Mouse (Mus musculus): Measurements from ENCODE around the gene Kcnf1. TPM values are rescaled to one million over a fixed set of nuclear protein-coding genes. Genes with fewer than 3 reads are reported as not detected.

Gene Kcnf1
- total RNA-seq (2015) (not detected in 2 replicates), total RNA-seq (2017) (not detected in 2 replicates)

DNA sequence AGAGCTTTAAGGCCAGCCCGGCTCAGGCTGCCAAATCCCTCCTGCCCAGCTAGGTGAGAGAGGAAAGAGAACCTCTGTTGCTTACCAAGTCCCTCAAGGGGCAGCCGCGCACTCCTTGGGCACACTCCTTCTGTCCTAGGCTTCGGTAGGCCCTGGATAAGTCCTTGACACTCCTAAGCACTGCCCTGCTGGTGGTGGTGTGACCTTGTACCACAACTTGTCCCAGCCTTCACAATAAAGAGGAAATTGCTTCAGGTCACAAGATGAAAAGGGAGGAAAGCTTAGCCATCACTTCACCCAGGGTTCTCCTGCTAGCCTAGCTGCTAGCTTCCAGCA lies at the start of gene Kcnf1:
TSS of gene Kcnf1 (minus strand) at position 132 of the 336 bp plus-strand sequence.
- no peak for ATAC-seq (replicated peaks; ENCODE audit: poor library complexity)

DNA sequence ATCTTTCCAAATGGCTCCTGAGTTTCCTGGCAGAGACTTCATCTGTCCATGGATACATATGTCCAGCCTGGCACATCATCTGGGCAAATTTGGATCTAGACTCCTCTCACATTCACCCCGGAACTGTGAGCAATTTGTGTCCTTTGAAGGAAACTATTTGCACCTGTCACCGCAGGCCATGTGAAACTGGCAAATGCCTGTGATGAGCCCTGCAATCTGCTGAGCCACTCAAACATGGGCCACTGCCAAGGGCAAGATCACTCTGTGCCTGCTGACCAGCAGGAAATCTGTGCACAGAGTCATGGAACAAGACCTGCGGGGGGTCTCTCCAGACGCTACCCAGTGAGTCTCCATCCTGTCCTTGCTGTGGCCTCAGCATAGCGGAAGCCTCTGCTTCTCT lies 48.3 kb upstream of the Kcnf1 start:
- no peak for ATAC-seq (replicated peaks; ENCODE audit: poor library complexity)

DNA sequence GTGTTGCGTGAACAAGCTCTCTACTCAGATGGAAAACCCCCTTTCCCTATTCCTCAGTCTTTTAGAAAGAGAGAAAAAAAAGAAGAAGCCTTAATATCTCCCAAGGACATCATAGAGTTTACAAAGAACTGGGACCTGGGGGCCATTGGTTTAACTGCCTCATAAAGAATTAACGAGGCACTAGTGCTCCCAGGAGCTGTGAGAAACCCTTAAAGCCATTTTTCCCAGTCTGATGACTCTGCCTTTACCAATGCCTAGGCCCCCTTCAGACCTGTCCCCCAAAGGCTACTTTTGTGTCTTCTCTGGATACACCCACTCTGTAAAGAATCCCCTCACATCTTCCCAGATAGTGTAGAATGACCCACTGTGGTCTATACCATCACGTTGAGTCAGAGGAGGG lies 46.4 kb upstream of the Kcnf1 start:
- no peak for ATAC-seq (replicated peaks; ENCODE audit: poor library complexity)

DNA sequence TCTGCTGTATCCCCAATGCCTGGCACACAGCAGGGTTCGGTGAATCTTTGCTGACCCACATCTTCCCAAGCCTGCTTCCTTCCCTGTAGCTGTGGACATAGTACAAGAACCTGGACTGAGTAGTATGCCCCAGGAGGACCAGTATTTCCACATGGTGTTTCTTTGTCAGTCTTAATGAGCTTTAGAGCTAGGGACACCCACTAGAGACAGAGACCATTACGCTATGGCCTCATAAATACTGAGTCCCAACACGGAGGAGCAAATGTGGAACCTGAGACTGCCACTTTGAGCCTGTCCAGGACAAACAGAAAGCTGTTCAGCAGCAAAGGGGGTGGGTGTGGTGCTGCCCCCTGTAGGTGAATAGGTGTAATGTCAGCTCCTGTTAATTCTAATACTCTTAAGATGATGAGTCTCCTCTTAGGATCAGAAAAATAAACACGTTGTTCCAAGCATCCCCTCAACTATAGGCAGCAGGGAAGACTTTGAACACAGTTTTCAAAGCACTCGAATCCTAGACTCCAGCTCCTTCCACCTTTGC lies 45.3 kb upstream of the Kcnf1 start:
- ATAC-seq (replicated peaks; ENCODE audit: poor library complexity) = peak; percentile 69

DNA sequence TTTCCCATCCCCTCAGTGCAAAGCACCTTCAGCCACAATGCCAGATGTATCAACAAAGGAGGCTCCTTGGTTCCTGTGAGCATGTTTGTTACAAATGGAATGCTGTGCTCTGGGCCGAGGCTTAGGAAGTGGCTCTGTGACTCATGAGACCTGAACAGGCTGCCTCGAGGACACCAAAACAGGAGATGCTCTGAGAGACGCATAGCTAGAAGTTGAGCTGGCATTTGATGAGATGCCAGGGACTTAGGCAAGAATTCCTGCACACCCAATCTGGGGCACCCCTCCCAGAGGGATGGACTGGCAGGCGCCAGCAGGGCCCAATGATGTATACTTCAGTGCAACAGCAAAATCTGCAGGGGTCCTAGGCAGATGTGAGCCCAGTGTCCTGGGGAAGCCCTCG lies 43.9 kb upstream of the Kcnf1 start:
- no peak for ATAC-seq (replicated peaks; ENCODE audit: poor library complexity)

DNA sequence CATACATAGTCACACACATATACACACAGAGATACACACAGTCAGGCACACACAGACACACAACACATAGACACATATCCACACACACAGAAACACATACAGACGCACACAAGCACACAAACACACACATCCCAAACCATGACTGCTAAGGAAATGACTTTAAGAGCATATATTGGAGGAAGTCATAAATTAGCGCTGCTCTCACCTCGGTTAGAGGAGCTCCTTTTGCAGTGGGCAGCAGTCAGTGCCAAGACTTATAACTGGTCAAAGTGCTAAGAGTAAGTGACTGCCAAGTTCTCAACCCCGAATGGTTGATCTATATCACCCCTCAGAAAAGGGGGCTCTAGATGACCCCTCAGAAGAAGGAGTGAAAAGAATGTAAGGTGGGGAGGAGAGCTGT lies 42.4 kb upstream of the Kcnf1 start:
- no peak for ATAC-seq (replicated peaks; ENCODE audit: poor library complexity)

DNA sequence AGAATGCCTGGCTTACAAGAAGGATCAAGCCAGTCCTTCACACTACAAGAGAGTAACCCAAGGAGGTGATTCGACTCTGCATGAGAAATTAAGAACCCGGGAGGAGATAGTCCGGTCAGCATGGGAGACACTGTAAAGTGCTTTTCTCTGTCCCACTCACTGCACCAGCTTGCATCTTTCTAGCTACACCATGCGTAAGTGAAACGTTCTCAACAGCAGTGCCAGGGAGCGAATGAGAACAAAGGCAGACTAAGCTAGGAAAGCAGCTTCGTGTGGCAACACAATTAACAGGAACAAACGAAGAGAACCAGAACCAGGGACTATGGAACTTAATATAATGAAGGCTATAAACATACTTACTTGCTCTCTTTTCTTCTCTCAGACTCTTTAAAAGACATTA lies 41.7 kb upstream of the Kcnf1 start:
- ATAC-seq (replicated peaks; ENCODE audit: poor library complexity) = no peak

DNA sequence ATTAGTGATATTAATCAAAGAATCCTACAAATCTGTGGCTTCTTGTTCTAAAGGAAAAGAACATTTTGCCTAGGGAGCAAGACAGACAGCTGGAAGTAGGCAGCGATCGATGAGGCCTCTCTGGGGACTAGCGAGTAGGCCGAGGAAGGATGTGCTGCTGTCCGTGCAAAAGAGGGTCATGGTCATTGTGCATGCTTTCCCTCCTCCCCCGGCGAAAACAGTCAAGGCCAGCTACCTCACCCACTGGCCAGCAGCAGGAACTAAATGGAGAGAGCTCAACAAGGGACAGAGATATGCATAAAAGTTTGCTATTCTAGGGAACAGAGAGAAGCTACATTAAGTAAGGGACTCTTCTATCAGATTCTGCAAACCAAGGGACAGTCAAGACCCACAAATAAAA lies 39.1 kb upstream of the Kcnf1 start:
- ATAC-seq (replicated peaks; ENCODE audit: poor library complexity) = no peak

DNA sequence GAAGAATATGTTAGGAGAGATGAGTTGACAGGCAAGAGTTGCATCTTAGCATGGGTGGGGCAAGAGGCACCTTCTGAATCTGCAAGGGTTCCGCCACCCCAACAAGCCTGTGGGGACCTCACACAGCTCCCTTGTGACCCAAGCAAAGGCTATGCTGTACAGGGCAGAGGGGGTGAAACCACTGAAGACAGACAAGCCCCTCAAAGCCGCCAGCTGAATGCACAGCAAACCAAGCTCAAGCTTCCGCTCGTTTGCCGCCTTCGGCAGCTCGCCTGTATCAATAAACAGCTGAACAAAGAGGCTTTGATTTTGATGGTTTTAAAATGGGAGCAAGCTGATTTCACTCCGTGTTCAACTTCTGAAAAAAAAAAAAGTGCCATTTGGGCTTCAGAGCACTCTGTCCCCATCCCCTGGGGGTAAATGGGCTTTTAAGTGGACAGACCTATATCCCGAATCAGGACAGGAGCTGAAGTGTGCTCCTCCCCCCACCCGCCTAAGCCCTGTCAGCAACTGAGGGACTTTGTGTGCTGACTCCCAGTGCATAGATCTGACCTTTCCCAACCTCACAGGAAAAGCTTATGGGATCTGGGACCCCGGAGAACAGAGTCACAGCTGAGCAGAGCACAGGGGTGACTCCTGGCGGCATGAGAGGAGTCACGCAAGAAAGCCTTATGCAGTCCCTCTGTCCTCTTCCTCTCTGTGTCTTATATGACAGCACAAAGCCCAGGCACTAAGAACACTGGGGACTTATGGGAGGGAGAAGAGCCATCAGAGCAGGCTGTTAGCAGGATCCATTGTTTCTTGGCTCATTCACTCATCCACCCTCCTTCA lies 26.0 kb upstream of the Kcnf1 start:
- ATAC-seq (replicated peaks; ENCODE audit: poor library complexity) = no peak

DNA sequence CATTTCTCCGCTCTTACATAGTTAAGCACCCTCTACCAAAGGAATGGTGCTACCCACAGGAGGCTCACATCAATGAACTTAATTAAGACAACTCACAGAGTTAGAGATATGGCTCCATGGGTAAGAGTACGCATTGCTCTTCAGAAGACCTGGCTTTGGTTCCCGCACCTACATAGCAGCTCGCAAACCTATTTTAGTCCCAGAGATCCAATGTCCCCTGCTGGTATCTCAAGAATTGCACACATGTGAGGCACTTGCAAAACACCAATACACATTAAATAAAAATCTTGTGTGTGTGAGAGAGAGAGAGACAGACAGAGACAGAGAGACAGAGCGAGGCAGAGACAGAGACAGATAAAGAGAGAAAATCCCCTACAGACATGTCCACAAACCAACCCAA lies 21.9 kb upstream of the Kcnf1 start:
- ATAC-seq (replicated peaks; ENCODE audit: poor library complexity) = no peak

DNA sequence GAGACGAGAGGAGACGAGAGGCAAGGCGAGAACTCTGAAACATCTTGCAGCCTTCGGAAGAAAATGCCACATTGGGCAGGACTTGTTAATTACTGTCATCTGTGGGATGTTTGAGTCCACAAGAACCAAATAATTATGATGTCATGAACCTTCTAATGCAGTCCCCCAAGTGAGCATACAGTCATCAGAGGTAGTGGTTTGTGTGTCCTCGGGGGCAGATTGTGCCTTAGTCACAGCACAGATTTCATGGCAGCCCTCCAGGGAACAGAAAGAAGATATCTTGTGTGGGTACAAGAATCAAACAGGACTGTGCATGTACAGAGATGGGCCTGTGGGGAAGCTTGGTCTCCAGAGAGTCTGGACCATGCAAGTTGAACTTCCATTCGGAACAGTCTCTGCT lies 17.5 kb upstream of the Kcnf1 start:
- no peak for ATAC-seq (replicated peaks; ENCODE audit: poor library complexity)

DNA sequence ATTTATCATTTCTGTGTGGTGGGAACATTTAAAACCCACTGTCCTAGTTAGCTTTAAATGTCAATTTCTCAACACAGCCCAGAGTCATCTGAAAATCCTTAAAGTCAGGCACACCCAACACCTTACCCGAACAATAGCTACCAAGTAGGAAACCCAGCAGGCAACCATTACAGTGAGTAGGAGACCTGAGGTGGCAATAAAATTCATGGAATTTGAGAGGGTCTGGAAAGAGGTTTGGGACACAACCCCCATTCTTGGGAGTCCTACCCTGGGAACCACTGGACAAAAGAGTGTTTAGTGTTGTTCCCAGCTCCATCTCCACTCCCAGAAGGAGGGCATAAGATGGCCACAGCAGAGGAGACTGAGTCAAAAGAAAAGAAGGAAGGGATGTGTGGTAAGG lies 16.6 kb upstream of the Kcnf1 start:
- no peak for ATAC-seq (replicated peaks; ENCODE audit: poor library complexity)

DNA sequence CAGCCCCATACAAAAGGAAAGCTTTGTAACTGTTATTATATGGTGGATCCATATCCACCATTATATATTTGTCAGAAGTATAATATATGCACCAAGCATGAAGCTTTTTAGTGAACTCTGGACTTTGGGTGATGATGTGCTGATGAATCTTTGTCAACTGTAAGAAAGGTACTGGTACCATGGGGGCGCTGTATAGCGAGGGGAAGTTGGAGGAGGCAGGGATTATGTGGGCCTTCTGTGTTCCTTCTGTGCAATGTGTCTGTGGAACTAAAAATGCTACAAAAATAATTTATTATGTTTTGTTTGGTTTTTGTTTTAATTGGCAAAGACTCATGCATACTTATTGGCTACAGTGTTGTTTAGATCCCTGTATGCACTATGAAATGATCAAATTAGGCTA lies 16.2 kb upstream of the Kcnf1 start:
- no peak for ATAC-seq (replicated peaks; ENCODE audit: poor library complexity)

DNA sequence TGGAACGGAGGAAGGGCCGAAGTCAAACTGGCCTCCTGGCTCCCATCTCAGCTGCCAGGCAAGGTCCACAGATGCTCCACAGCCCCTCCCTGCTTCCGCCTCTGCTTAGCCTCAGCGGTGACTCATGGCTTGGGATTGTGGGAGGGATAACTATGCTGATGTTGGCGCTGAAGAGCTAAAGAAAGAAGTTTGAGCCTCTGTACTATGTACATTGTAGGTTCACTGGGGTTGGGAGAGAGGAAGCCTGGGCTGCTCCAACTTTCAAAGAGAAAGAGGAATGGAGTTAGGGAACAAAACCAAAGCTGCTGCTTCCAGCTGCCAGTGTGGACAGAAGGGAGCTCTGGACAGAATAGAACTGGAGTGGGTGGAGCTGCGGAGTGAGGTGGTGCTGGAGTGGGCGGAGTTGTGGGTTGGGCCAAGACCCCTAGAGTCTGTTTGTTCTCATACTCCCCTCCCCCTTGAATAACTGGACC lies 7.7 kb upstream of the Kcnf1 start:
- ATAC-seq (replicated peaks; ENCODE audit: poor library complexity) = no peak

DNA sequence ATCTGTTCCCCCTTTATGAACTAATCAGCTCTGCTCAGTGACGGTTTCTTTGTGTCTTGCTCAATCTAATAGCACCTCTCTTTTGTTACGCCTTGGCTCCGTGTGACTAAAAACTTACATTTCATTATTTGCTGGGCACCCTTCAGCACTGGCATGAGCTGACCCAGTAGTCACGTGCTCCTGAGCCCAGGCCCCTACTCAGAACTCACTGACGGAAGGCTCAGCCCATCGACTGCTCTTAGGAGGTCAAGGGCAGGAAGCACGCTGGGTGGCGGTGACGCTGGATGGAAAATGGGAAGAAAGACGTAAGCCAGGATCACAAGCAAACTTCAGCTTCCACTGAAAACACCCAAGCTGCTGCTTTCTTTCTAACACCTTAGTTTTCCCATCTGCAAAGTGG lies 7.1 kb upstream of the Kcnf1 start:
- ATAC-seq (replicated peaks; ENCODE audit: poor library complexity) = no peak

DNA sequence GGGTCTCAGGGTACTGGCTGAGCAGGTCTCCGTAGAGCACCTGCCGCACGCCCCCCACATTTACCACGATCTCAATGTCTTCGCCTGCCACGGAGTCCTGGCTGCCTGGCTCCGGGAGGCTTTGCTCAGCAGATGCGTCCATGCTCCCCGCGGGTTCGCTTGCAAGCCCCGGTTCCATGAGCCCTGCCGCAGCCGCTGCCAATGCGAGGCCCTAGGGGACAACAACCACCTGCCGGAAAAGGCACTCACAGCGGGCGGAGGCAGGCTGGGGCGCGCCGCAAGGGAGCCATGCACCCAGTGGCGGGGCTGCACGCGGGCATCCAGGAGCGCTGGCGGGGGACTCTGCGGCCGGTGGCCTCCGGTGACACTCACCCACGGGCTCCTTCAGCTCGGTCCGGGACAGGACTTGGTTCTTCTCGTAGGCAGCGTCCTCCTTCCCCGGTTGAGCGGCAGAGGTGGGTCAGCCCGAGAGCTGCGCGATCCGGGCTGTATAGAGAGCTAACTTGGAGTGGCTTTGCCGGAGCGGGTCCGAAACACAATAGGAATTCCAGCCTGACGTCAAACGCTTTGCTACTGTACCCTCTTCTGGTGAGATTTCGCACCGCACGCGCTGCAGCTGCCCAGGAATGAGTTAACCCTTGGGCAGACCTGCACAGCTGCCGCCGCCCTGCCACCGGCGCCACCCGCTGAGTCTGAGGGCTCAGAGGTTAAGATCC lies 489 bp downstream of the Kcnf1 start:
- ATAC-seq (replicated peaks; ENCODE audit: poor library complexity) = no peak

DNA sequence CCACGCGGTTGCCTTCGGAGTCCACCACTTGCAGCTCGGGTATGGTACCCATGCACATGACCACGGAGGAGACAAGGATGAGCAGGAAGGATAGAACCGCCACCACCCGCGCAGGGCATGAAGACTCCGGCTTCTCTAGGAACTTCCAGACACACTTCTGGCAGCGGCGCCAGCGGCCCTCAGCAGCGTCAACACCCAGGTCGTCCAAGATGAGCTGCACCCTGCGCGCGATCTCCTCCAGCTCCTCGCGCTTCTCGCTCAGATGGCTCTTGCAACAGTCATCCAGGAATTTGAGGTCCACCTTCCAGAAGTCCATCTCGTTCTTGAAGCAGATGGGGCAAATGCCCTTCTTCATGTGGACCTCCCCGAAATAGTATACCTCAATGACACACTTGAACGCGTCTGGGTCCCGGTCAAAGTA lies 1.1 kb downstream of the Kcnf1 start:
- no peak for ATAC-seq (replicated peaks; ENCODE audit: poor library complexity)

DNA sequence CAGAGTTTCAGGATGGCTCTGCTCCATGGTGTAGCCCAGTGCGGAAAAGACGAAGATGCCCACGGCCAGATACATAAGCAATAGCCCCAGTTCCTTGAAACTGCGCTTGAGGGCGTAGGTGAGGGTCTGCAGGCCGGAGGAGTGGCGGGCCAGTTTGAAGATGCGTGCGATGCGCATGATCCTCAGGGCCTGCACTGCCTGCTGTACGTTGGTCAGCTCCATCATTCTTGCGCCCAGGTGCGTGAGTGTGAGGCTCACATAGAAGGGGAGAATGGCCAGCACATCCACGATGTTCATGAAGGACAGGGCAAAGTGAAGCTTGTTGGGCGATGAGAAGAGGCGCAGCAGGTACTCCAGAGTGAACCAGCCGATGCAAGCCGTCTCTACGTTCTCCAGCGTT lies 1.6 kb downstream of the Kcnf1 start:
- no peak for ATAC-seq (replicated peaks; ENCODE audit: poor library complexity)

DNA sequence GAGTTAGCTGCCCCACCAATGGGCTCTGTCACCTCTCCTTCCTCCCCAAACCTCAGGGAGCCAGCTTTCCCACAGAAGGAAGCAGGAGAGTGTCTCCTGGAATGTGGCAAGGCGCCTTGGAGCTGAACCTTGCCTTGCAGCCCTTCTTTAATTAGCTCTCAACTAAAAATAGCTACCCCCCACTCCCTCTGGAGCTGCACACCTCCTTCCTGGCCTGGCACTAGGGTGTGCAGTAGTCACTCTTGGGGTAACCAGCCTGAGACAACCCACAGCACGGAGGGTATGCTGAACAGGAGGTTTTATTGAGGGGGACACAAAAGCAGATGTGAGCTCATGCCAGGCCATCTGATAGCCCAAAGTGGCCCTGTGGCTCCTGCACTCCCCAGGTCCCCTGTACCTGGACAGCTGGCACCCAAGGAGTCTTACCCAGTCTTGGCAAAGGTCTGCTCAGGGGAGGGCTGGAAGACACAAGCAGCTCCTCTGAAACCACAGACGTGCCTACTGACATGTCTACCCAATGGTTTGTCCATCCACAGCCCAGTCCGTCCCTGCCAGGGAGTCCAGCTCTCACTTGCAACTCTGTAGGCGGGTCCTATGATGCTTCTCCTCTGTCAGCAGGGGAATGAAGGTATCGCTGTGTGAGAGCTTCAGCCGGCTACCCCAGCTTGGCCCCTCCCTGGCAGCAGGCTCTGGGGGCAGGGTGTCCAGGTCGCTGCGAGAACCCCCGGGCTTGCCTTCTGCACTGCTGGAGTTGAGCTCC lies 2.4 kb downstream of the Kcnf1 start:
- ATAC-seq (replicated peaks; ENCODE audit: poor library complexity) = no peak

DNA sequence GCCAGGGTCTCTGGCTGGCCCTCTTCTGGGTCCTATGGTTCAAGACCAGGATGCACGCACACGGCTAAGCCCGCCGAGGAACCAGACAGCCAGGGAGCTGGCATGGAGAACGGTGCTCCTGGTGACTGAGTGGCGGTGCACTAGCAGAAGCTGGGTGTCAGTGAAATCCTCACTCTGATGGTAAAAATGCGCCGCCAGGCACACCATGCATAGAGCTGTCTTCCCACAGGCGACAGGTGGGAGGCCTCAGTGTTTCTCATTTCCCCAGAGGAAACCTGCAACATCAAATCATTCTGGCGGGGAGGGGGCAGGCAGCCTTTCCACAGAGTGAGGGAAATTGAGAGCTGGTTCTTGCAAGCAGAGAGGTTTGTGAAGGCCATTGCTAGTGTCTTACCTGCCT lies 6.3 kb downstream of the Kcnf1 start:
- ATAC-seq (replicated peaks; ENCODE audit: poor library complexity) = no peak

DNA sequence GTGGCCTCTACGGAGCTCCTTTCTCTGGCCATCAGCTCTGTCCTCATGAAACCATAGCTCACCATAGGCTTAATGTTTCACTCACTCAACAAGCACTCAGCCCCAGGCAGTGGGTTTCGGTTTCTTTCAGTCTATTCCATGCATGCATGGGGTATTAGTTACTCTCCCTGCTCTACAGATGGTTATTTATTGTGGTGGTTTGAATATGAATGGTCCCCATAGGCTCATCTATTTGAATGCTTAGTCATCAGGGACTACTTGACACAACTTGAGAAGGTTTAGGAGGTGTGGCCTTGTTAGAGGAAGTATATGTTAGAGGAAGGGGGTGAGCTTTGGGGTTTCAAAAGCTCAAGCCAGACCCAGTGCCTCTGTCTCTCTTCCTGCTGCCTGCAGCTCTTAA lies 10.6 kb downstream of the Kcnf1 start:
- ATAC-seq (replicated peaks; ENCODE audit: poor library complexity) = no peak

DNA sequence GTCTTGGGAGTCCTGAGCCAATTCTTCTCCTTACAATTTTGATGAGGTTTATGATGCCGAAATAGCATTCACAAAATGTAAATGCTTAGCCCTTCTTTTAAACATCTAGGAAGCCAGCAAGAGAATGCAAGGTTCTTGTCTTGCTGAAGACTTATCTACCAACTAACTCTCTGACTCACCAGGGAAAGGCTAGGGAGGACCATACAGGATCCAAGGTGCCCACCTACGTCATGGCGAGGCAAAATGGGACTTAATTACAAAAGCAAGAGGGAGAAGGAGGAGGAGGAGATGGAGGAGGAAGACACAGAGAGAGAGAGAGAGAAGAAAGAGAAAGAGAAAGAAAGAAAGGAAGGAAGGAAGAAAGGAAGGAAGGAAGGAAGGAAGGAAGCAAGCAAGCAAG lies 12.7 kb downstream of the Kcnf1 start:
- ATAC-seq (replicated peaks; ENCODE audit: poor library complexity) = no peak

All from megakaryocyte progenitor cell, adult 5-6 weeks (primary cell).